Mouse (Mus musculus): ENCODE results near the gene Cdc27. TPM values are rescaled to one million over a fixed set of nuclear protein-coding genes. Genes with fewer than 3 reads are reported as not detected.

Gene Cdc27
- polyA plus RNA-seq, 1 experiment from 2014 or later: 48.1 TPM

GRCm38 (mm10) chr11:104488292-104488691 is 62.1 kb downstream of the Cdc27 start:
- H3K36me3 ChIP-seq (ENCODE audit: control insufficient read depth, insufficient read depth, low read length): no peaks in the 10 kb centered on the region
- no peaks in the 10 kb centered on the region for H3K4me1 ChIP-seq (ENCODE audit: control insufficient read depth, insufficient read depth, low read length)
- ATAC-seq (ENCODE audit: low FRiP score, low TSS enrichment) (no peak), DNase-seq (no peak)
- H3K9ac ChIP-seq (replicated peaks; ENCODE audit: low read length): no peak overlapping the region
- H3K27ac ChIP-seq (replicated peaks; ENCODE audit: low read depth, low read length): no peak overlapping the region
- H3K27me3 ChIP-seq (ENCODE audit: control insufficient read depth, insufficient read depth, low read length): no peaks in the 10 kb centered on the region
- WGBS: 90% methylated on average over 3 of the region's 3 CpGs
- H3K9me3 ChIP-seq (ENCODE audit: control insufficient read depth, low read length): no peaks in the 10 kb centered on the region
- H3K4me3 ChIP-seq (replicated peaks; ENCODE audit: low read depth, low read length): no peak overlapping the region
- no peak overlapping the region for H3K4me2 ChIP-seq (ENCODE audit: low read length)

GRCm38 (mm10) chr11:104481971-104482370 is 68.4 kb downstream of the Cdc27 start:
- Histone ChIP-seq H3K36me3 (ENCODE audit: control insufficient read depth, insufficient read depth, low read length) (no peaks in the 10 kb centered on the region), H3K4me2 (ENCODE audit: low read length) (no peak overlapping the region), H3K27me3 (ENCODE audit: control insufficient read depth, insufficient read depth, low read length) (no peaks in the 10 kb centered on the region), H3K27ac (replicated peaks; ENCODE audit: low read depth, low read length) (no peak overlapping the region), H3K4me1 (ENCODE audit: control insufficient read depth, insufficient read depth, low read length) (no peaks in the 10 kb centered on the region), H3K4me3 (replicated peaks; ENCODE audit: low read depth, low read length) (no peak overlapping the region), H3K9ac (replicated peaks; ENCODE audit: low read length) (no peak overlapping the region), H3K9me3 (ENCODE audit: control insufficient read depth, low read length) (no peaks in the 10 kb centered on the region)
- DNase-seq (no peak), ATAC-seq (ENCODE audit: low FRiP score, low TSS enrichment) (no peak)
- WGBS: 93% methylated on average over 8 of the region's 8 CpGs

- DNase-seq (no peak), ATAC-seq (ENCODE audit: low FRiP score, low TSS enrichment) (no peak)
- no peaks in the 10 kb centered on the region for H3K36me3 ChIP-seq (ENCODE audit: control insufficient read depth, insufficient read depth, low read length)
- H3K4me1 ChIP-seq (ENCODE audit: control insufficient read depth, insufficient read depth, low read length): no peaks in the 10 kb centered on the region
- 69% methylated on average over 4 of the region's 4 CpGs for WGBS
- no peaks in the 10 kb centered on the region for H3K9me3 ChIP-seq (ENCODE audit: control insufficient read depth, low read length)
- no peak overlapping the region for H3K4me3 ChIP-seq (replicated peaks; ENCODE audit: low read depth, low read length)
- H3K27ac ChIP-seq (replicated peaks; ENCODE audit: low read depth, low read length): no peak overlapping the region
- H3K4me2 ChIP-seq (ENCODE audit: low read length): no peak overlapping the region
- no peak overlapping the region for H3K9ac ChIP-seq (replicated peaks; ENCODE audit: low read length)
- H3K27me3 ChIP-seq (ENCODE audit: control insufficient read depth, insufficient read depth, low read length): no peaks in the 10 kb centered on the region
These were observed 70.9 kb downstream of the Cdc27 start for GRCm38 (mm10) chr11:104479505-104479904.

- Histone ChIP-seq H3K27me3 (ENCODE audit: control insufficient read depth, insufficient read depth, low read length) (no peaks in the 10 kb centered on the region), H3K9me3 (ENCODE audit: control insufficient read depth, low read length) (no peaks in the 10 kb centered on the region), H3K4me3 (replicated peaks; ENCODE audit: low read depth, low read length) (peak overlapping the region; percentile 92), H3K4me2 (ENCODE audit: low read length) (peak overlapping the region; percentile 61), H3K27ac (replicated peaks; ENCODE audit: low read depth, low read length) (peak overlapping the region; percentile 74), H3K9ac (replicated peaks; ENCODE audit: low read length) (peak overlapping the region; percentile 97), H3K36me3 (ENCODE audit: control insufficient read depth, insufficient read depth, low read length) (0 out of 2 replicates have a peak, but pooled peaks cover 4% of the 10 kb centered on the region), H3K4me1 (ENCODE audit: control insufficient read depth, insufficient read depth, low read length) (peaks cover 17% of the 10 kb centered on the region)
- DNase-seq: peak; percentile 96
- peak; percentile 100 for ATAC-seq (ENCODE audit: low FRiP score, low TSS enrichment)
- WGBS: 2% methylated on average over 19 of the region's 19 CpGs
These were observed 81.0 kb downstream of the Cdc27 start for GRCm38 (mm10) chr11:104469371-104469835.

- Histone ChIP-seq H3K4me2 (ENCODE audit: low read length) (peak within 1 kb of the TSS; percentile 61), H3K9ac (replicated peaks; ENCODE audit: low read length) (peak within 1 kb of the TSS; percentile 97), H3K4me3 (replicated peaks; ENCODE audit: low read depth, low read length) (peak within 1 kb of the TSS; percentile 92), H3K27me3 (ENCODE audit: control insufficient read depth, insufficient read depth, low read length) (no peaks in the 10 kb centered on the region), H3K4me1 (ENCODE audit: control insufficient read depth, insufficient read depth, low read length) (peaks cover 17% of the 10 kb centered on the region), H3K36me3 (ENCODE audit: control insufficient read depth, insufficient read depth, low read length) (0 out of 2 replicates have a peak, but pooled peaks cover 10% of the 10 kb centered on the region), H3K27ac (replicated peaks; ENCODE audit: low read depth, low read length) (peak within 1 kb of the TSS; percentile 74), H3K9me3 (ENCODE audit: control insufficient read depth, low read length) (no peaks in the 10 kb centered on the region)
- ATAC-seq (ENCODE audit: low FRiP score, low TSS enrichment) (peak; percentile 77), DNase-seq (peak; percentile 48)
- WGBS: under 1% methylated on average over 60 of the region's 69 CpGs
These were observed 81.6 kb downstream of the Cdc27 start, which contains the start of gene Kansl1 for GRCm38 (mm10) chr11:104468751-104469268. TSS of gene Kansl1 (minus strand) at chr11:104468861.

- Histone ChIP-seq H3K4me2 (ENCODE audit: low read length) (peak overlapping the region; percentile 27), H3K9ac (replicated peaks; ENCODE audit: low read length) (no peak overlapping the region), H3K27me3 (ENCODE audit: control insufficient read depth, insufficient read depth, low read length) (no peaks in the 10 kb centered on the region), H3K27ac (replicated peaks; ENCODE audit: low read depth, low read length) (no peak overlapping the region), H3K36me3 (ENCODE audit: control insufficient read depth, insufficient read depth, low read length) (peaks cover 12% of the 10 kb centered on the region; the same call in 1 of the 2 replicates), H3K4me1 (ENCODE audit: control insufficient read depth, insufficient read depth, low read length) (peaks cover 17% of the 10 kb centered on the region), H3K4me3 (replicated peaks; ENCODE audit: low read depth, low read length) (no peak overlapping the region), H3K9me3 (ENCODE audit: control insufficient read depth, low read length) (no peaks in the 10 kb centered on the region)
- ATAC-seq (ENCODE audit: low FRiP score, low TSS enrichment): no peak
- no peak for DNase-seq
- WGBS: 84% methylated on average over 5 of the region's 5 CpGs
These were observed 82.7 kb downstream of the Cdc27 start for GRCm38 (mm10) chr11:104467698-104468097.

GRCm38 (mm10) chr11:104461551-104461950 is 88.9 kb downstream of the Cdc27 start:
- Histone ChIP-seq H3K4me2 (ENCODE audit: low read length) (no peak overlapping the region), H3K27ac (replicated peaks; ENCODE audit: low read depth, low read length) (no peak overlapping the region), H3K9ac (replicated peaks; ENCODE audit: low read length) (no peak overlapping the region), H3K27me3 (ENCODE audit: control insufficient read depth, insufficient read depth, low read length) (no peaks in the 10 kb centered on the region), H3K36me3 (ENCODE audit: control insufficient read depth, insufficient read depth, low read length) (peaks cover 16% of the 10 kb centered on the region; the same call in 1 of the 2 replicates), H3K4me1 (ENCODE audit: control insufficient read depth, insufficient read depth, low read length) (0 out of 2 replicates have a peak, but pooled peaks cover 3% of the 10 kb centered on the region), H3K4me3 (replicated peaks; ENCODE audit: low read depth, low read length) (no peak overlapping the region), H3K9me3 (ENCODE audit: control insufficient read depth, low read length) (no peaks in the 10 kb centered on the region)
- DNase-seq (peak; percentile 92), ATAC-seq (ENCODE audit: low FRiP score, low TSS enrichment) (no peak)

DNA sequence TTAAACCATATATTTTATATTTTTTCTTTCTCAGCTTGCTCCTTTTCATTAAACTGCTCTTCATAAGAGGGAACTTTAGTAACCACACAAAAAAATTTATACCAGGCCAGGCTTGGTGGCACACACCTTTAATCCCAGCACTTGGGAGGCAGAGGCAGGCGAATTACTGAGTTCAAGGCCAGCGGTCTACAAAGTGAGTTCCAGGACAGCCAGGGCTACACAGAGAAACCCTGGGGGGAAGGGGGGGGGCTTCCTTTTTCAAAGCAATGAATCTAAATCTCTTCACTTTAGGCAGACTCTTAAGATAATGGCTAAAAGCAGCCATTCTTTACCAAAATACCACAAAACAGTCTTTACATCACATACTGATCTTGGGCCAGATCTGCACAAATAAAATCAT is 90.7 kb downstream of the Cdc27 start:
- Histone ChIP-seq H3K9ac (replicated peaks; ENCODE audit: low read length) (no peak overlapping the region), H3K27ac (replicated peaks; ENCODE audit: low read depth, low read length) (no peak overlapping the region), H3K9me3 (ENCODE audit: control insufficient read depth, low read length) (no peaks in the 10 kb centered on the region), H3K4me2 (ENCODE audit: low read length) (no peak overlapping the region), H3K27me3 (ENCODE audit: control insufficient read depth, insufficient read depth, low read length) (no peaks in the 10 kb centered on the region), H3K4me3 (replicated peaks; ENCODE audit: low read depth, low read length) (no peak overlapping the region), H3K36me3 (ENCODE audit: control insufficient read depth, insufficient read depth, low read length) (peaks cover 16% of the 10 kb centered on the region; the same call in 1 of the 2 replicates), H3K4me1 (ENCODE audit: control insufficient read depth, insufficient read depth, low read length) (no peaks in the 10 kb centered on the region)
- WGBS: 94% methylated on average over 2 of the region's 2 CpGs
- ATAC-seq (ENCODE audit: low FRiP score, low TSS enrichment) (no peak), DNase-seq (no peak)

DNA sequence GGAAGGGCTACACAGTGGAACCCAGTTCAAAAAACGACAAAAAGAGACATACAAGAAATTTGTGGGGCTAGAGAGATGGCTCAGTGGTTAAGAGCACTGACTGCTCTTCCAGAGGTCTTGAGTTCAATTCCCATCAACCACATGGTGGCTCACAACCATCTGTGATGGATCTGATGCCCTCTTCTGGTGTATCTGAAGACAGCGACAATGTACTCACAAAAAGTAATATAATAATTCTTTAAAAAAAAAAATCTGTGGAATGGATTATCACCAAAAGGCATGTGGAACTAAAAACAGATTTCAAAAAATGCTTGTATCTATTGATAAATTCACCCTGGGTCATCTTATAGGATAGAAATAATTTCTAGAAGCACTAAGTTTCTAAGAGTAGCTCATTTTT is 91.9 kb downstream of the Cdc27 start:
- no peaks in the 10 kb centered on the region for H3K27me3 ChIP-seq (ENCODE audit: control insufficient read depth, insufficient read depth, low read length)
- no peak overlapping the region for H3K4me3 ChIP-seq (replicated peaks; ENCODE audit: low read depth, low read length)
- H3K27ac ChIP-seq (replicated peaks; ENCODE audit: low read depth, low read length): no peak overlapping the region
- DNase-seq (no peak), ATAC-seq (ENCODE audit: low FRiP score, low TSS enrichment) (no peak)
- H3K4me1 ChIP-seq (ENCODE audit: control insufficient read depth, insufficient read depth, low read length): no peaks in the 10 kb centered on the region
- H3K4me2 ChIP-seq (ENCODE audit: low read length): no peak overlapping the region
- WGBS: 84% methylated on average over 2 of the region's 2 CpGs
- H3K36me3 ChIP-seq (ENCODE audit: control insufficient read depth, insufficient read depth, low read length): peaks cover 9% of the 10 kb centered on the region; the same call in 1 of the 2 replicates
- H3K9me3 ChIP-seq (ENCODE audit: control insufficient read depth, low read length): no peaks in the 10 kb centered on the region
- no peak overlapping the region for H3K9ac ChIP-seq (replicated peaks; ENCODE audit: low read length)
